Mouse (Mus musculus) MEL (cell line): ENCODE data around the gene Ptprj. TPM values are rescaled to one million over a fixed set of nuclear protein-coding genes. Genes with fewer than 3 reads are reported as not detected.

ENCODE experiments used
- DNase-seq: peaks from one replicate; pipeline ENCODE4 v3.0.0; 2011; ENCODE audit warnings: low read depth, low spot score
- H3K27ac ChIP-seq: 2 replicates; pipeline ENCODE4 v1.5.1; 2012; ENCODE audit warnings: low read depth, mild to moderate bottlenecking, control low read depth, low read length, moderate library complexity; ENCODE audit not compliant: control insufficient read depth
- H3K27me3 ChIP-seq, 2 experiments: fragments of 150-350 bp in 1 of 2; sonication (generic) in 1 of 2; 2 replicates each; pipeline ENCODE4 v1.6.1; 2012; ENCODE audit warnings: low read length in 2 of 2, mild to moderate bottlenecking in 2 of 2, improper control_type of control experiment in 1 of 2, moderate library complexity in 1 of 2; ENCODE audit not compliant: insufficient read depth in 2 of 2, control insufficient read depth in 1 of 2
- H3K36me3 ChIP-seq, 2 experiments: 2 replicates each; pipeline ENCODE4 v1.6.1; 2012 to 2014; ENCODE audit warnings: low read length in 2 of 2, improper control_type of control experiment in 1 of 2, inconsistent platforms in 1 of 2, mild to moderate bottlenecking in 1 of 2; ENCODE audit not compliant: insufficient read depth in 2 of 2, control insufficient read depth in 1 of 2
- H3K4me1 ChIP-seq, 2 experiments: fragments of 150-350 bp in 1 of 2; sonication (generic) in 1 of 2; 2 replicates each; pipeline ENCODE4 v1.6.1; 2012; ENCODE audit warnings: low read length in 2 of 2, improper control_type of control experiment in 1 of 2, mild to moderate bottlenecking in 1 of 2; ENCODE audit not compliant: insufficient read depth in 2 of 2, control insufficient read depth in 1 of 2
- H3K4me3 ChIP-seq, 2 experiments: fragments of 150-350 bp in 1 of 2; sonication (generic) in 1 of 2; 2 replicates each; pipeline ENCODE4 v1.5.1; 2012; ENCODE audit warnings: low read depth in 2 of 2, low read length in 2 of 2, mild to moderate bottlenecking in 2 of 2, moderate library complexity in 2 of 2, control low read depth in 1 of 2, improper control_type of control experiment in 1 of 2; ENCODE audit not compliant: control insufficient read depth in 1 of 2, insufficient read depth in 1 of 2
- H3K79me2 ChIP-seq: 2 replicates; pipeline ENCODE4 v1.6.1; 2012; ENCODE audit warnings: mild to moderate bottlenecking, low read length, moderate library complexity; ENCODE audit not compliant: control insufficient read depth, poor library complexity, insufficient read depth
- H3K9ac ChIP-seq: 2 replicates; pipeline ENCODE4 v1.6.1; 2012; ENCODE audit warnings: low read depth, mild to moderate bottlenecking, control low read depth, low read length, moderate library complexity; ENCODE audit not compliant: control insufficient read depth, poor library complexity, severe bottlenecking
- H3K9me3 ChIP-seq: fragments of 150-350 bp; sonication (generic); replicated peaks from 2 replicates; pipeline ENCODE4 v1.6.1; 2012; ENCODE audit warnings: mild to moderate bottlenecking, low read length, improper control_type of control experiment, moderate library complexity; ENCODE audit not compliant: insufficient read depth
- CTCF ChIP-seq, 3 experiments: IDR thresholded peaks in 2 of 3; conservative IDR thresholded peaks in 1 of 3; 2 replicates each; pipeline ENCODE4 v1.5.1; 2011 to 2012; ENCODE audit warnings: low read length in 3 of 3, low read depth in 2 of 3, mild to moderate bottlenecking in 2 of 3, improper control_type of control experiment in 1 of 3, inconsistent platforms in 1 of 3, mixed read lengths in 1 of 3, moderate library complexity in 1 of 3; ENCODE audit not compliant: control insufficient read depth in 1 of 3, insufficient read depth in 1 of 3, poor library complexity in 1 of 3, severe bottlenecking in 1 of 3
- EP300 ChIP-seq, 2 experiments: IDR thresholded peaks; 2 replicates each; pipeline ENCODE4 v1.6.1; 2011; ENCODE audit warnings: improper control_type of control experiment in 2 of 2, low read length in 2 of 2, low read depth in 1 of 2, mild to moderate bottlenecking in 1 of 2
- JUND ChIP-seq: IDR thresholded peaks from 2 replicates; pipeline ENCODE4 v1.6.1; 2011; ENCODE audit warnings: low read depth, mild to moderate bottlenecking, improper control_type of control experiment, low read length
- KAT2A ChIP-seq: conservative IDR thresholded peaks from 2 replicates; pipeline ENCODE4 v1.6.1; 2012; ENCODE audit warnings: low read depth, low read length, improper control_type of control experiment, inconsistent platforms
- MYB ChIP-seq: IDR thresholded peaks from 2 replicates; pipeline ENCODE4 v1.6.1; 2011; ENCODE audit warnings: mild to moderate bottlenecking, low read depth, low read length, improper control_type of control experiment
- MYC ChIP-seq: IDR thresholded peaks from 2 replicates; pipeline ENCODE4 v1.6.1; 2011; ENCODE audit warnings: low read depth, mild to moderate bottlenecking, low read length, improper control_type of control experiment, moderate library complexity
- SMC3 ChIP-seq: IDR thresholded peaks from 2 replicates; pipeline ENCODE4 v1.6.1; 2011; ENCODE audit warnings: low read depth, low read length, improper control_type of control experiment
- USF1 ChIP-seq: IDR thresholded peaks from 2 replicates; pipeline ENCODE4 v1.6.1; 2014; ENCODE audit warnings: low read depth, mild to moderate bottlenecking, inconsistent platforms, low read length, improper control_type of control experiment, moderate library complexity
- ZKSCAN1 ChIP-seq: IDR thresholded peaks from 2 replicates; pipeline ENCODE4 v1.6.1; 2012; ENCODE audit warnings: low read depth, mild to moderate bottlenecking, inconsistent platforms, low read length, improper control_type of control experiment, moderate library complexity
- ZNF384 ChIP-seq: IDR thresholded peaks from 2 replicates; pipeline ENCODE4 v1.6.1; 2012; ENCODE audit warnings: low read depth, mild to moderate bottlenecking, inconsistent platforms, low read length, improper control_type of control experiment
- polyA plus RNA-seq, 2 experiments: library from polyadenylated mRNA; stranded (reverse) in 1 of 2; unstranded in 1 of 2; fragments of >175 nt in 1 of 2; fragments of >200 nt in 1 of 2; gene quantifications; 2 replicates each; pipeline versions ENCODE4 v1.2.1 to v1.2.4; 2012; ENCODE audit warnings: low replicate concordance in 2 of 2, low read depth in 1 of 2; ENCODE audit not compliant: insufficient read length in 2 of 2, insufficient read depth in 1 of 2, missing spikeins in 1 of 2
- total RNA-seq: library from RNA; depleted of rRNA; stranded (reverse); fragments of 300-350 nt; gene quantifications from 2 replicates; pipeline ENCODE4 v1.2.3, GENCODE M21; 2012

Ptprj gene
- total and polyA plus RNA-seq, 3 experiments = 6.4 to 10.2 TPM; not detected in 1

DNA sequence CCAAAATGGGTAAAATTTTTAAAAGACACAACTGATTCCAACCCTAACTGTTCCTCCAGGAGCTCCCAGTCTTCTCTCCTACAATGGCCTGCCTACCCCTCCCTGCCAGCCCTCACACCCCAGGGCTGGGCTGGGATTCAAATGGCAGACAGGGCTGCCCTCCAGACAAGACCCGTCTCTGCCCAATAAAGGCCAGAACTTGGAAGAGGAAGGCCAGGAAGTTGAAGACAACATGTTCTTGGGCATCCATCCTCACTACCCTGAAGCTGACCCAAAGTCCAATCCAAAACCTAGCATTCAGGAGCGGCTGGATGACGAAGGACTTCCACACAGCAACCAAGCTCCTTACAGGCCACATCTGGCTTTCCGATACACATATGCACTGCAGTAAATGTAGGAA is 90.6 kb downstream of the Ptprj start:
- no peak for TF ChIP-seq USF1
- no peak for TF ChIP-seq JUND
- TF ChIP-seq CTCF (IDR thresholded peaks at IDR 0.05 in 2 of 3, conservative IDR thresholded peaks at IDR 0.05 in 1 of 3; ENCODE audit: control insufficient read depth in 1 of 3, insufficient read depth in 1 of 3, low read depth in 2 of 3, low read length in 3 of 3, poor library complexity in 1 of 3, severe bottlenecking in 1 of 3) = no peak
- no peak for TF ChIP-seq MYB
- no peak for TF ChIP-seq KAT2A
- Histone ChIP-seq H3K36me3 (peaks cover 0 to 14% of the 10 kb centered on the region in 2 experiments; a peak in 2 of 4 replicates), H3K27ac (no peak overlapping the region), H3K79me2 (no peaks in the 10 kb centered on the region), H3K9ac (no peak overlapping the region), H3K4me1 (peaks cover 10 to 29% of the 10 kb centered on the region in 2 experiments), H3K9me3 (no peaks in the 10 kb centered on the region), H3K4me3 (no peak overlapping the region), H3K27me3 (no peaks in the 10 kb centered on the region)
- DNase-seq = no peak

DNA sequence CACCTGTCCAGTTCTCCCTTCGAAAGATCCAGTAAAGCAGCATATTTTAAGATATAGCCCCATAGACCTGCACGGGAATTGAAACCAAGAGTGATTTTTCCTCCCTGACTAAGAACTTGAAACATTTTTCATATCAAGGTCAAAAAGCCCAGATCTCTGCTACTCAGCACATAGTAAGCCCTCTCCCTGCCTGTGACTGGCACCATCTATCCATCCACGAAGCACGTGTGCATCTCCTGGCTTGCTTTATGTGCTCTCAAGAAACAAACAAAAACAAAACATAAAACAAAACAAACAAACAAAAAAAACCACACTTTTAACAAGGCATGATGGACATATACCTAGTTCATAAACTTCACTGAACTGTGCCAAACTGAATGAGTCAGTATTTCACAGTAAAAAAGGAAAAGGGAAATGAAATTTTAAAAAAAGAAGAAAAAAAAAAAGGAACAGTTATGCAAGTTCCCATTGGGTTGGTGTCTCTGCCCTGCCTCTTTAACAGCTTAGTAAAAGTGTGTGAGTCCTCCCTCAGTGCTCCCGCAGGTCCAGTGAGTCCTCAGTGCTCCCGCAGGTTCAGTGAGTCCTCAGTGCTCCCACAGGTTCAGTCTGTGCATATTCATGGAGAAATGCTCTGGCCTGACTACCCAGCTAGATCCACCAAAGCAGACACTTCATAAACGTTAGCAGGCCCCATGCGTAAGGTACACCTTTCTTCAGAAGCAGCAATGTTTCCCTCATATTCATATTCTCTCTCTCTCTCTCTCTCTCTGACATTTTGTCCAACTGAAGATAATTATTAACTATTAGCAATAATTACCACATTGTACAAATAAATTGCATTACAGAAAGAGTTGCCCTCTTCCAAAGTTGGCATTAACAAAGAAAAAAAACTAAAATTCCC is 91.5 kb downstream of the Ptprj start:
- H3K27ac ChIP-seq = peak overlapping the region; percentile 50; the same call in 1 of the 2 replicates
- no peak overlapping the region for H3K9ac ChIP-seq
- peaks cover 10 to 29% of the 10 kb centered on the region in 2 experiments for H3K4me1 ChIP-seq
- TF ChIP-seq ZKSCAN1 (no peak), ZNF384 (peak; percentile 92), MYC (0 out of 2 replicates have a peak, but pooled peaks have one; percentile 28), EP300 (IDR thresholded peaks at IDR 0.05; ENCODE audit: low read depth in 1 of 2, low read length in 2 of 2) (0 out of 4 replicates have a peak, but pooled peaks of 1 of the 2 experiments have one; percentile 23)
- H3K4me3 ChIP-seq = no peak overlapping the region
- H3K9me3 ChIP-seq = no peaks in the 10 kb centered on the region
- H3K36me3 ChIP-seq = peaks cover 0 to 14% of the 10 kb centered on the region in 2 experiments; a peak in 2 of 4 replicates
- DNase-seq = peak; percentile 61
- H3K79me2 ChIP-seq = no peaks in the 10 kb centered on the region
- no peaks in the 10 kb centered on the region for H3K27me3 ChIP-seq

DNA sequence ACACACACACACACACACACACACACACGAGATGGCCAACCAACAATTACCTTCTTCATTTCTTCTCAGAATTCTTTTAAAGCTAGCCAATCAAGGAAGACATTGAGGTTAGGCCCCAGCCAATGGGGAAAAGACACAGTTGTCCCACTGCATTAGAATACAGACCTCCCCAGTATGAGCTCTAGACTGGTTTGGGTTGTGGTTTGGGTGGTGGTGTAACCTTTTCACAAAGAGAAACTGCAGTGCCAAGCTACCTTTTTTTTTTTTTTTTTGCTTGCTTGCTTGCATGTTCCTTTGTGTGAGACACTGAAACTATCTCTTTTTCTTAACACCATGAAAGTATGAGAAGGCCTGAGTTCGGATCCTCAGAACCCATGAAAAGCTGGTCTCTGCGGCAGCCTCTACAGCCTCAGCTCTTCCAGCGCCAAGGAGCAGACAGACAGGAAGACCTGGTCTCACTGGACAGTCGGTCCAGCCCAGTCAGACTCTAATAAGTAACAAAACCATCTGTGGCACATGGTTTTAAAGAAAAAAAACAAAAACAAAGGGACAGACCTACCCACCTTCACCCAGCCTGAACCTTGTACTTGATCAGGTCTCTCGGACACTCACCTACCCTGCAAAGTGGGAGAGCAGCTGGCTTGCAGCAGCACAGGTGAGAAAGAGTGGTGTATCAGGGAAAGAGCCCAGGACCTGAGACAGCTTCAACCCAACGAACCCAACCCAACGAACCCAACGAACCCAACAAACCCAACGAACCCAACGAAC is 92.8 kb downstream of the Ptprj start:
- peak; percentile 38 for DNase-seq
- Histone ChIP-seq H3K27me3 (no peaks in the 10 kb centered on the region), H3K4me1 (peaks cover 10 to 29% of the 10 kb centered on the region in 2 experiments), H3K79me2 (no peaks in the 10 kb centered on the region), H3K4me3 (no peak overlapping the region), H3K27ac (no peak overlapping the region), H3K9me3 (no peaks in the 10 kb centered on the region), H3K9ac (no peak overlapping the region), H3K36me3 (peaks cover 0 to 14% of the 10 kb centered on the region in 2 experiments; a peak in 2 of 4 replicates)
- TF ChIP-seq SMC3 = no peak
- peak; percentile 79 for TF ChIP-seq ZNF384
